Mouse (Mus musculus): Measurements from ENCODE around the gene Brd3. TPM values are rescaled to one million over a fixed set of nuclear protein-coding genes. Genes with fewer than 3 reads are reported as not detected.
A peak's percentile ranks its signal among the peaks of the same experiment; 100 is the strongest.
"Not testable (repeated sequence)": the region's sequence is repeated elsewhere in the genome, so short reads cannot be mapped to it uniquely, and the experiment has no call there.

Gene Brd3
- total RNA-seq (2015) (43.1 and 60.4 TPM in 2 replicates), total RNA-seq (2017) (22.4 and 28.3 TPM in 2 replicates)

- no peak for ATAC-seq (ENCODE audit: poor library complexity, severe bottlenecking)
These were observed at the start of gene Brd3 for GRCm38 (mm10) chr2:27507562-27507961. Brd3 (minus strand) TSS chr2:27507662.

- ATAC-seq (ENCODE audit: poor library complexity, severe bottlenecking) = no peak
These were observed 49.5 kb upstream of the Brd3 start for GRCm38 (mm10) chr2:27556921-27557320.

DNA sequence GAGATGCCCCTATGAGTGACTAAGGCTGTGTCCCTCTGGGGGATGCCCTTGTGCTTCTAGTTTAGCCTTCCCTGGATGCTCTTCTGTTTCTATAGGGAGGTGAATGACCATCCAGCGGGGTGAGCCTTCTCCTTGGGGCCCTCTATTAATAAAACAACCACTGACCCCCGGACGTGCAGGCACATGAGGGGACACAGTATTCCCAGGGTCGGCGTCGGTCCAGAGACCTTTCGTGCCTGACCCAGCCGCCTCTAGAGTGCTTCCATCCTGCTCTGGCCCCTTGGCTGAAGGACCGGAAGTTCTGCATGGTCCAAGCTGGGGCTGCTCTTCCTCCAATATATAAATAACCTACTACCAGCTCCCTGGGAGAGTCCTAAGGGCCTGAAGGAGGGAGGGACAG lies 46.8 kb upstream of the Brd3 start:
- no peak for ATAC-seq (ENCODE audit: poor library complexity, severe bottlenecking)

DNA sequence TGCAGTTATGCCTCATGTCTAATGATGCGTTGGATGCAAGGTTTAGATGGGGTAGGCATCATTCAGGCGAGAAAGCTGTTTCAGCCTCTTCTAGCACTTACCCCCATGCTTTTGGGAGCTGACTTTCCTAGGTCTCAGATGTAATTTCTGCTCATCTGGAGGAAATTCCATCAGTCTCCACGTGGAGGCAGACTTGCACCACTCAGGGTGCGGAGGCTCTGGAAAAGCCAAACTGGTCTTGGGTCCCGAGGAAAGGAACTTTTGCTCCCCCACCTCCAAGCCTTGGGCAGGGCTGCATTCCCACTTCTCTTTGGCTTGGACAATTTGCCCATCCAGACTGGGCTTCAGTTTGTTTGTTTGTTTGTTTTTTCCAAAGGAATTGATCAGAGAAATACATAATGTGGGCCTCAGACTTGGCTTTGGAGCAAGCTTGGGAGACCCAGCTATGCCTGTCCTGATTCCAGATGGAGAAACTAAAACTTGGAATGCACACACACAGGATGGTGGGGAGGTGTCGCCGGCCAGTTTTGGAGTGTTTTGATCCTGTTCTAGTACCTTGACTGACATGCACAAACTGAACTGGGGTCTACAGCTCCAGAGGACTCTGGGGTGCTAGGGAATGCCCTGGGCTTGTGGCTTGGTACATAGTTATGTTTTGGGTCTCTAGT lies 45.3 kb upstream of the Brd3 start:
- ATAC-seq (ENCODE audit: poor library complexity, severe bottlenecking) = peak; percentile 66

DNA sequence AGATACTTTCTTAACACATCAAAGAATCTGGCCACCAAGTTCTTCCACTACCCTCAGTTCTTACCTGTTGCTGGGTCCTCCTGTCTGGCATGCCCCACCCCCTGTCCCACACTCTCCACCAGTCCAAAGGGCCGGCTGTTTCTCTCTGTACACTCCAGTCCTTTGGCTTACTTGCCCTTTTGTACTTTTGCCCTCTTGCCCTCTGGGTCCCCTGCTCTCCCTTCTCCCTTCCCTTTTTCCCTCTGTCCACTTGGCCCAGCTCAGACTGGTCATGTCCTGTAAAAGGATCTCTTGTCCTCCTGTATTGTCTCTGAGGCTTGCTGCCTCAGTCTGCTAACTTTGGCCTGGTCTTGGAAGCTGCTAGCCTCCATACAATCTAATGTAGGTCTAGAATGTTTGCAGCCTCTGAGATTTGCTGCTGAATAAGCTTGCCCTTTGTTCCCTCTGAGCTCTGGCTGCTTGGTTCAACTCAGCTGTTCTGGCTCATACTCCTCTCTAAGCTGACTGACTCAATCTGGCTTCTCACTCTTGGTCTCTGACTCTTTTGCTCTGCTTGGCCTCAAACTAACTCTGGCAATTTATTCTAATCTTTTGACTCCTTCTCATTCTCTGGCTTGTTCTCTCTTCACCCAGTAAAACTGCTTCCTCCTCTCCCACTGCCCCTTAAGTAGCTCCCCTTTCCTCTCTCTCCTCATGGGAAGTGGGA lies 41.4 kb upstream of the Brd3 start:
- no peak for ATAC-seq (ENCODE audit: poor library complexity, severe bottlenecking)

GRCm38 (mm10) chr2:27547986-27548385 lies 40.5 kb upstream of the Brd3 start:
- peak; percentile 45; the same call in 1 of the 2 replicates for ATAC-seq (ENCODE audit: poor library complexity, severe bottlenecking)

DNA sequence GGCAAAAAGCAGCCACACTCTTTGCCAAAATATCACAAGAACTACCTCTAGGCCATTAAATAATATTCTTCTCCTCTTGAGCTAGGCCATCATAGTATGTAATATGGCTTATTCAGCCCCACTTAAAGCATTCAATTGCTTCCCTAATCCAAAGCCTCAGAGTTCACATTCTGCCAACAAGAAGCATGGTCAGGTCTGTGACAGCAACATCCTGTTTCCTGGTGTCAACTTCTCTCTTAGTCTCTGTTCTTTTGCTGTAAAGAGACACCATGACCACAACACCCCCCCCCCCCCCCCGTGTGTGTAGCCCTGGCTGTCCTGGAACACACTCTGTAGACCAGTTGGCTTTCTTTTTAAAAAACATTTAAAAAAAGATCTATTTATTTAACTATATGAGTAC lies 39.9 kb upstream of the Brd3 start:
- ATAC-seq (ENCODE audit: poor library complexity, severe bottlenecking) = peak; percentile 68

- ATAC-seq (ENCODE audit: poor library complexity, severe bottlenecking) = not testable (repeated sequence)
These were observed 38.6 kb upstream of the Brd3 start for GRCm38 (mm10) chr2:27546041-27546440.

DNA sequence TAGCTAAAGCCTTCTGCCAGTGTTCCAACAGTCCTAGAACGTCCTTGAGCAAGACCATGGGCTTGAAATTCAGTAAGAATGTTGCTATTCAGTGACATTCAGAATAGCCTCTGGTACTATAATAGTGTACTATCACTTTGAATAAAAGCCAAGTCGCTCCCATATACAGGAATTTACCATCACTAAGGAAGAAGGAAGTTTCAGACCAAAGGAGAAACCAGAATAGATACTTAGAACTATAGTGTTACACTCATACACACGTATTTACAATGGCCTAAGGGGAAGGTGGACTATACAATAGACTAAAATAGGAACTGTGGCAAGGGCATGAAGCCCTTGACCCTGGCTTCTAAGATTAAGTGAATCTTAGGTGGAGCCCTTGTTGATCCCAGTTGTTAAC lies 38.1 kb upstream of the Brd3 start:
- ATAC-seq (ENCODE audit: poor library complexity, severe bottlenecking) = not testable (repeated sequence)

GRCm38 (mm10) chr2:27544613-27545012 lies 37.2 kb upstream of the Brd3 start:
- no peak for ATAC-seq (ENCODE audit: poor library complexity, severe bottlenecking)

DNA sequence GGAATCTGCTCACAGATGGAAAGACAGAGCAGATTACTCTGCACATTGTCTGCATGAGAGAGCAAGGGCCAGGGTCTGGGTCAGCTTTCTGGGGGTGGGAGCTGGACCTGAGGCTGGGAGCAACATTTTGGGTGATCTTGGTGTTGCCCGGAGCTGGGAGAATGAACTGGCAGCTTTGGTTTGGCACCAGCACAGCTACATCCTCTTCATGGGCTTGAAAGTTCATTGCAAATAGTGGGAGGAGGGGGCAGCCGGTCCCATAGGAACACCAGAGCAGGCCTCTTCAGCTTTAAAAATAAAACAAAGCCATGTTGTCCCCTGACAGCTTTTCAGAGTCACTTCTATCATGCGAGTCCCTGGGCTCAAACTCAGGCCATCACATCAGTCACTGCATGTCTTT lies 33.8 kb upstream of the Brd3 start:
- no peak for ATAC-seq (ENCODE audit: poor library complexity, severe bottlenecking)

DNA sequence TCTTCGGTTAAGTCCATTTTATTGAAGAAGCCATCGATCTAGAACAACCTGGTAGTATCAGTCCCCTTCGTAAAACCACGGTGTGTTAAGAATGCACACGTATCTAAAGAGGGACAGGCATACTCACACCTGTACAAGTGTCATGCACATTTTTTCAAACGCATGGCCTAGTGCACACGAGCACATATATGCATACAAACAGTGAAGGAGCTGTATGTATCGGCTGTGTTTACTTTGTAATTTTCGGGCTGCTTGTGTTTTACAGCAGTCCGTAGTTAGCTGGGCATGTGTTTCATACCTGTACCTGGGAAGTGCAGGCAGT lies 33.0 kb upstream of the Brd3 start:
- no peak for ATAC-seq (ENCODE audit: poor library complexity, severe bottlenecking)

GRCm38 (mm10) chr2:27539772-27540514 lies 32.5 kb upstream of the Brd3 start:
- peak; percentile 91 for ATAC-seq (ENCODE audit: poor library complexity, severe bottlenecking)

- ATAC-seq (ENCODE audit: poor library complexity, severe bottlenecking) = no peak
These were observed 31.9 kb upstream of the Brd3 start for GRCm38 (mm10) chr2:27539336-27539735.

DNA sequence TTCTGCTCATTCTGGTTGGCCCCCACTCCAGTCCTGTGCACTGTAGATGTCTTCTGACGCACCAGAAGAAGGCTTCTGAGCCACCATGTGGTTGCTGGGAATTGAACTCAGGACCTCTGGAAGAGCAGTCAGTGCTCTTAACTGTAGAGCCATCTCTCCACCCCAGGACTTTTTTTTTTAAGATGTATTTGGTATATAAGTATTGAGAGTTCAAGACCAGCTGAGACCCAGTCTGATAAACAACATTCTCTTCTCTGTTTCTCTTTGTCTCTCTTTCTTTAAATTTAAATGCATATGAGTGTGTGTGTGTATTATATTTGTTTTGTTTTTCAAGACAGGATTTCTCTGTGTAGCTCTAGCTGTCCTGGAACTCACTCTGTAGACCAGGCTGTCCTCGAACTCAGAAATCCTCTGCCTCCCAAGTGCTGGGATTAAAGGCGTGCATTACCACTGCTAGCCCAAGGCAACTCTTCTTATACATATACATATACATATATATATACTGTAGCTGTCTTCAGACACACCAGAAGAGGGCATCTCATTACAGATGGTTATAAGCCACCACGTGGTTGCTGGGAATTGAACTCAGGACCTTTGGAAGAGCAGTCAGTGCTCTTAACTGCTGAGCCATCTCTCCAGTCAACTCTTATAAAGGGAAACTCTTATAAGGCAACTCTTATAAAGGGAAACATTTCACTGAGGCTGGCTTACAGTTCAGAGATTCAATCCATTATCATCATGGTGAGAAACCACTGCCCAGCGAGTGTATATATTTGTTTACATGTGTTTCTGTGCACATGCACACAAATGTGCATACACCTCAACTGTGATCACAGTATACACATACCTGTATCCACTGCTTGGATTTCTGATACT lies 31.2 kb upstream of the Brd3 start:
- ATAC-seq (ENCODE audit: poor library complexity, severe bottlenecking) = not testable (repeated sequence)

DNA sequence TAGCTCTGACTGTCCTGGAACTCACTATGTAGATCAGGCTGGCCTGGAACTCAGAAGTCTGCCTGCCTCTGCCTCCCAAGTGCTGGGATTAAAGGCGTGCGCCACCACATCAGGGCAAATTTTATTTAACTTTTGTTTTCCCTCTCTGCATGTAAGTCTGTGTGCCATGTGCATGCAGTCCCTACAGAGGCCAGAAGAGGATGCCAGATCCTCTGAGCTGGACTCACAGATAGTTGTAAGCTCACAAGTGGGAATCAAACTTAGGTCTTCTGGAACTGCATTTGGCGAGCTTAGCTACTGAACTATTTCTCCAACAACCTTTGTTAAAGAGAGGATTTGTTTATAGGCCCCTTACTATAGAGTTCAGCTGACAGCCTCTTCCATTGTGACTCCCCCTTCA lies 10.8 kb upstream of the Brd3 start:
- no peak for ATAC-seq (ENCODE audit: poor library complexity, severe bottlenecking)

DNA sequence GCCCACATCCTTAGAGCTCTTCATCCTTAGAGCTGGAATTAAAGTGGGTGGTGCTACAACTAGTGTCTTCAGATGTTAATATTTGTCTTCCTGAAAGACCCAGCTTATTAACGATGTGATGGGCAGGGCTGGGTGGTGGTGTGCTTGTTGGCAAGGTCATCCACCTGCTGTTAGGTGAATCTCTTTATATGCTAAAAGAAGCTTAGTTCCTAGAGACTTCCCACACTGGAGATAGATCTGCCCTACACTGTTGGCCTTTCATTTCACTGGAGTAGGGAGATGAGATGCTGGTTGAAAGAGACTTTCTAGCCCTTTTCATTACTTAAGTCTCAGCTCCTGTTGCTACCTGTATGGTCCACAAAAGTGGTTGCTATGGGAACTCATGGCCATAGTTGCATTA lies 8.8 kb upstream of the Brd3 start:
- ATAC-seq (ENCODE audit: poor library complexity, severe bottlenecking) = no peak

GRCm38 (mm10) chr2:27515341-27516166 lies 8.1 kb upstream of the Brd3 start:
- no peak for ATAC-seq (ENCODE audit: poor library complexity, severe bottlenecking)

- peak; percentile 78 for ATAC-seq (ENCODE audit: poor library complexity, severe bottlenecking)
These were observed 7.3 kb upstream of the Brd3 start, which contains the start of gene Wdr5 for GRCm38 (mm10) chr2:27514639-27515328. Wdr5 (plus strand) TSS chr2:27515157.

Data from megakaryocyte, adult 5-6 weeks (primary cell).